Mouse (Mus musculus) intestine, embryonic 15.5 days (tissue): ENCODE data around the gene Brca2. TPM values are rescaled to one million over a fixed set of nuclear protein-coding genes. Genes with fewer than 3 reads are reported as not detected.

Experiments
- ATAC-seq: fragments of 200-750 bp; cut with Nextera tagmentation; 2 replicates; pipeline ENCODE4 v1.8.0; 2017; ENCODE audit warnings: moderate TSS enrichment, moderate library complexity
- H3K27ac ChIP-seq: fragments of 300-500 bp; sonication (generic); 2 replicates; pipeline ENCODE4 v1.5.1; 2015; ENCODE audit warnings: mild to moderate bottlenecking, inconsistent platforms
- H3K27me3 ChIP-seq: fragments of 300-500 bp; sonication (generic); replicated peaks from 2 replicates; pipeline ENCODE4 v1.6.1; 2015; ENCODE audit warnings: inconsistent platforms
- H3K36me3 ChIP-seq: fragments of 300-500 bp; sonication (generic); 2 replicates; pipeline ENCODE4 v1.6.1; 2015; ENCODE audit warnings: inconsistent platforms
- H3K4me1 ChIP-seq: fragments of 300-500 bp; sonication (generic); replicated peaks from 2 replicates; pipeline ENCODE4 v1.6.1; 2015; ENCODE audit warnings: inconsistent platforms
- H3K4me2 ChIP-seq: fragments of 300-500 bp; sonication (generic); replicated peaks from 2 replicates; pipeline ENCODE4 v1.6.1; 2015; ENCODE audit warnings: mild to moderate bottlenecking, inconsistent platforms
- H3K4me3 ChIP-seq: fragments of 300-500 bp; sonication (generic); replicated peaks from 2 replicates; pipeline ENCODE4 v1.5.1; 2015; ENCODE audit warnings: inconsistent platforms
- H3K9ac ChIP-seq: fragments of 300-500 bp; sonication (generic); 2 replicates; pipeline ENCODE4 v1.6.1; 2015; ENCODE audit warnings: inconsistent platforms
- H3K9me3 ChIP-seq: fragments of 300-500 bp; sonication (generic); 2 replicates; pipeline ENCODE4 v1.6.1; 2016; ENCODE audit warnings: inconsistent platforms
- WGBS: fragments of 180-500 bp; shearing (Covaris S2); methylation state at CpG from one replicate; pipeline ENCODE4 v1.1.7; 2015; 5-methylcytosine and 5-hydroxymethylcytosine counted together
- polyA plus RNA-seq: library from polyadenylated mRNA; unstranded; fragments of >200 nt; fragmentation: Nextera tagmentation; extraction: Ambion mirVana; gene quantifications from 2 replicates; pipeline ENCODE4 v1.2.1, GENCODE M21; 2015

Brca2 gene
- polyA plus RNA-seq, 1 experiment from 2014 or later: 20.0 TPM

DNA sequence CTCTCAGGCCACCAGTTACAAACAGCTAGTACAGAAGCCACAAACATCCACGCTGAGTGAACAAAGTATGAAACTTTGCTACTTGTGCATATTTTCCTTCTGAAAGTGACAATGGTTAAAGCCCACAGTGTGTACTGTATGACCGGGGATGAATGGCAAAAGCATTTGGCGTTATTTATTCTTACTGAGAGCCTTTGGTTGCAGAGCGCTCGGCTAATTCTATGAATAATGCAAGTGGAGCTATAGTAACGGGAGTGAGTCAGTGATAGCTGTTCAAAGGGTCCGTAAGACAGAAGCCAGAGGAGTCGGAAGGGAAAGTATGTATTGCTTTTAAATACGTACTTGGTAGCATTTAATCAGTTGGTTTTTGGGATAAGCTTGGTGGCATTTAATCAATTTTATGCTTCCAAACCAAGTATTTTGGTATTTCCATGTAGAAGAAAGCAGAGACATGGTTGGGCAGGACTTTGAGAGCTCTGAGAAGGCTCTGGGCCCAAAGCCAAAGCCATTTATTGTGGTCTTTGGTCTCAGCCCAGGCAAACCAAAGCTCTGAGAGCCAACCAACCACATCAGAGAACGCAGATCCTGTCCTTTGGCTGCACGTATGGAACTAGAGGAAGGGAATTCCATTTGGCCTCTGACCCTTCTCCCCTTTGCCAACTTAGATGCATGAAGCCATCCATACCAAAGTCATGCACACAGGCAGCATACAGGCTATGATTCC, 48.2 kb downstream of the Brca2 start:
- H3K36me3 ChIP-seq: peaks cover 4% of the 10 kb centered on the region
- H3K9ac ChIP-seq: no peak overlapping the region
- no peak for ATAC-seq
- 85% methylated on average over 11 of the region's 11 CpGs for WGBS
- no peaks in the 10 kb centered on the region for H3K27me3 ChIP-seq
- H3K4me3 ChIP-seq: no peak overlapping the region
- H3K4me2 ChIP-seq: no peak overlapping the region
- H3K9me3 ChIP-seq: no peaks in the 10 kb centered on the region
- 0 out of 2 replicates have a peak, but pooled peaks cover 6% of the 10 kb centered on the region for H3K4me1 ChIP-seq
- no peak overlapping the region for H3K27ac ChIP-seq

DNA sequence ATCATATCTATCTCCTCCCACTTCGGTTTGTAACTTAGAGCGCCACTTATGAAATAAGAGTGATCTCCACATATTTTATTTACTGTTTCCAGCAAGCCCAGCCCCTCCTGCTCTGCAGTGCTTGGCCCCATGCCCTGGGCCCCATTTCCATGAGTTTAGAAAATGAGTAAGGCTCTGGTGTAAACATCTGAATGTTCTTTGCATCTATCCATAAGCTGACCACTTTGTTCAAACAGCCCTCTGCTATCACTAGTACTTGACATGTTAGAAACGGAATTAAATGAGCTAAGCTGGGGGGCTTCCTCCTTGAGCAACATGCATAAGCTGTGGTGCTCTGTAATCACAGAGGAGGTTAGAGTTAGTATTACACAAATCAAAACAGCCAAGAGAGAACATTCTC, 52.0 kb downstream of the Brca2 start:
- WGBS: 61% methylated on average over 3 of the region's 3 CpGs
- Histone ChIP-seq H3K36me3 (no peaks in the 10 kb centered on the region), H3K27ac (peak overlapping the region; percentile 49; the same call in 1 of the 2 replicates), H3K4me2 (no peak overlapping the region), H3K9me3 (no peaks in the 10 kb centered on the region), H3K27me3 (no peaks in the 10 kb centered on the region), H3K4me1 (0 out of 2 replicates have a peak, but pooled peaks cover 6% of the 10 kb centered on the region), H3K4me3 (no peak overlapping the region), H3K9ac (no peak overlapping the region)
- peak; percentile 41 for ATAC-seq

DNA sequence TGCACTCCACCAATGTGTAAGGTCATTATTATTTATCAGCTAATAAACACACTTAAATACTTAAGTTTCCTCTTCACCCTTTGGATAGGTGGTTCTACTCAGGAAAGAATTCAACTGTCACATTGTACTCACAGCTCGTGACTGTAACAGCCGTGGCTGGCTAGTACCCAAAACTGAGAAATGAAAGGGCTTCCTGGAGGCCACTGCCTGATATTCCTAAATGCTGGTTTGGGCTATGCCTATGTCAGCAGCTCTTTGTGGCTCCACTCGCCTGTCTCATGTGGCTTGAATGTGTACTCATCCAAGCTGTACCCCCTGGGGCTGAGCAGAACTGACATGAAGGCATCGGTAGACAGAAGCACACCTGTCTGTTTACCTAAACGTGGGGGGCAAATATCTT, 52.5 kb downstream of the Brca2 start:
- Histone ChIP-seq H3K4me3 (no peak overlapping the region), H3K27ac (peak overlapping the region; percentile 49; the same call in 1 of the 2 replicates), H3K4me2 (no peak overlapping the region), H3K9ac (no peak overlapping the region), H3K9me3 (no peaks in the 10 kb centered on the region), H3K4me1 (0 out of 2 replicates have a peak, but pooled peaks cover 6% of the 10 kb centered on the region), H3K36me3 (no peaks in the 10 kb centered on the region), H3K27me3 (no peaks in the 10 kb centered on the region)
- ATAC-seq: no peak
- 58% methylated on average over 5 of the region's 5 CpGs for WGBS

DNA sequence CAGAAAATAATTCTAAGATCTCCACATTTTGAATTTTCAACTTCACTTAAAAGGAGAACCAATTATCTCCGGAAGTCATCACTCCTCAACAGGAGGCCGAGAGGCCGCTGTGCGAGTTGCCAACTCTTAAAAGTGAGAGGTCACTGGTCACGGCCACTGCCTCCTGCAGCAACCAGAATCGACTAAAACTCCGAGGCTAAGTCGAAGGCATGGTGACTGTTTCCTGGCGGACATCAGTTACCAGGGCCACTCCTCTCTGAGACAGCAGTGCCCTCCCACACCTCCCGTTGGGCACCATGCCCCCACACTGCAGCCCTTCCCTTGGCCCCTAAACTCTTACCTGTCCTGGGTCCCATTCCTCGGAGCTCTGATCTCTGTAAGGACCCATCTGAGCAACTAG, 54.4 kb downstream of the Brca2 start:
- Histone ChIP-seq H3K4me2 (no peak overlapping the region), H3K27me3 (no peaks in the 10 kb centered on the region), H3K9ac (no peak overlapping the region), H3K4me3 (no peak overlapping the region), H3K36me3 (no peaks in the 10 kb centered on the region), H3K9me3 (no peaks in the 10 kb centered on the region), H3K4me1 (0 out of 2 replicates have a peak, but pooled peaks cover 6% of the 10 kb centered on the region), H3K27ac (no peak overlapping the region)
- WGBS: 86% methylated on average over 11 of the region's 11 CpGs
- ATAC-seq: no peak

DNA sequence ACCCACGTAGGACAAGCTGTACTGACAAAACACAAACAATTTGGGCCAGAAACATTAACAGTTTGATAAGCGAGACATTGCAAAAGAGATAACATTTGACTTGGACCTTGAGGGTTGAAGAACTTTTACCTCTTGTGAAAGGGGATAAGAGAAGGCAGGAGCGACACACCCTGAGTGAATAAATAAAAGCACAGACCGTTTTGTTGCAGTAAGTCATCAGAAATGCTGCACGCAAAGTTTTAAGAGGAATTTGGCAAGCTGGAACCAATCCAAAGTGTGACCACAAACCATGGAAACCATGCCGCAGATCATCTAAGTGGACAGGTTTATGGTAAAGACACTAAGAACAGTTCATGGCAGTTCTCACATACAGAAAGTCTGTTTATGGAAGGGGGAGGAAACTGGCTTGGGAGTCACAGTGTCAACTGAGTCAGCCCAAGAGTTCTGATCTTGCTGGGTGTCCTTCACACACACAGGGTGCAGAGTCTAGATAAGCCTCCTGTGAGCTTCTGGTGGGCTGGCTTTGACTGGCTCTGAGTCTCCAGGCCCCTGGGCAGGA, 56.3 kb downstream of the Brca2 start:
- no peak overlapping the region for H3K4me3 ChIP-seq
- H3K9me3 ChIP-seq: no peaks in the 10 kb centered on the region
- H3K27me3 ChIP-seq: no peaks in the 10 kb centered on the region
- WGBS: 51% methylated on average over 6 of the region's 6 CpGs
- H3K4me2 ChIP-seq: no peak overlapping the region
- H3K9ac ChIP-seq: no peak overlapping the region
- peak; percentile 73 for ATAC-seq
- H3K27ac ChIP-seq: no peak overlapping the region
- H3K4me1 ChIP-seq: 0 out of 2 replicates have a peak, but pooled peaks cover 6% of the 10 kb centered on the region
- no peaks in the 10 kb centered on the region for H3K36me3 ChIP-seq

DNA sequence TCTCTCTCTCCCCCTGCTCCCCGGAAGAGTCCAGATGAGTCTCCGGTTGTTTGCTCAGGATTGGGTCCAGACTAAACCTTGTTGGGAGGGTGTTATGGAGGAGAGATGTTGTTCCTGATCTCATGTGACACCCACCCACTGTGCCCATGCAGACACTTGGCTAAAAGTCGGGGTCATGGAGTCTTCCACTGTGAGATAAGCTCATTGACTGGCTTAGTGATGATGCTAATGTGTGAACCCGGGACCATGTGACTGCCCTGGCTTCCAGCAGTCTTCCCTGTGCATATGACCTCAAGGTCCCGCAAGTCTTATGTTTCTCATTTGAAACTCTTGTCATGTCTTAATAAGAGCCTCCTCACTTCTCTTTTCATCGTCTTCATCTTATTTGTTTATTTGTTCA, 58.8 kb downstream of the Brca2 start:
- no peak overlapping the region for H3K9ac ChIP-seq
- no peak overlapping the region for H3K27ac ChIP-seq
- no peak for ATAC-seq
- H3K4me2 ChIP-seq: no peak overlapping the region
- no peaks in the 10 kb centered on the region for H3K9me3 ChIP-seq
- no peaks in the 10 kb centered on the region for H3K36me3 ChIP-seq
- no peaks in the 10 kb centered on the region for H3K4me1 ChIP-seq
- WGBS: 80% methylated on average over 6 of the region's 6 CpGs
- H3K4me3 ChIP-seq: no peak overlapping the region
- H3K27me3 ChIP-seq: no peaks in the 10 kb centered on the region

DNA sequence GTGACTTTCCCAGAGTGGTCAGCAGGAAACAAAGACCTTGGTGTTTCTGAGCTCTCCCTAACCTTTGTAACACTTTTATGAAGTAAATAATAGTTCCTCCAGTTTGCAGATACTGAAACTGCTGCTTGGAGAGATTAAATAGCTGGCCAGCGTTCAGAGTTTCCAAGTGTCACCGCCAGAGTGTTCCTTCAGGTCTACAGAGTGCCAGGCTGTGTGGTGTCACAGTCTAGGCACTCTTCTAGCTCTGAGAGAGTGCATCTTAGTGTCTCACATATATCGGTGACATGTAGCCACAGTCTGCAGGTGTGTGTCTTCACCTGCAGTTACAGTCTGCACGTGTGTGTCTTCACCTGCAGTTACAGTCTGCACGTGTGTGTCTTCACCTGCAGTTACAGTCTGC, 60.8 kb downstream of the Brca2 start:
- H3K4me3 ChIP-seq: no peak overlapping the region
- no peaks in the 10 kb centered on the region for H3K9me3 ChIP-seq
- no peaks in the 10 kb centered on the region for H3K36me3 ChIP-seq
- H3K27me3 ChIP-seq: no peaks in the 10 kb centered on the region
- 71% methylated on average over 5 of the region's 5 CpGs for WGBS
- H3K27ac ChIP-seq: no peak overlapping the region
- H3K9ac ChIP-seq: no peak overlapping the region
- ATAC-seq: no peak
- H3K4me2 ChIP-seq: no peak overlapping the region
- no peaks in the 10 kb centered on the region for H3K4me1 ChIP-seq

DNA sequence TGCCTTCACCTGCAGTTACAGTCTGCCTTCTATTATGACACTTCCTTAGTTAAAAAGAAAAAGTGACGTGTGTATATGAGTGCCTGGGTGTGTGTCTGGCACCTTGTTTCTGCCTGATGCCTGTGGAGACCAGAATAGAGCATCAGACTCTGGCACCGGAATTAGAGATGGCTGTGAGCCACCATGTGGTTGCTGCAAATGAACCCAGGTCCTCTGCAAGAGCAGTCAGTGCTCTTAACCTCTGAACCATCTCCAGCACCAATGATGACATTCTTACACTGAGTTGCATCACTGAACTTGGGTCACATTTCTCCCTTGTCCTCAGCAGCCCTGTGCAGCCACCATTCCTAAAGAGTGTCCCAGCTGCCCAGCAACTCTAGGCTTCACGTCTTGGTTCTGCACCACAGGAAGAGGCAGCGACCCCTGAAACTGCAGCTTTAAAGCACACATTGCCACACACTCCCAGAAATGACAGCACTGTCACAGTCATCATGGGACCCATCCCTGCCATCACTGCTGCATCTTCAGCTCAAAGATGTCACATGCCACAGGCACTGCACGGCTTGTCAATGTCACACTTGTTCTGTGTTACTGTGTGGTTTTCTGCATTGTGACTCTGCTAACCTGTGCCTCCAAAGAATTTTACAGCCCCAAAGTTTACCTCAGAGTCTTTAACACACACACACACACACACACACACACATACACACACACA, 61.3 kb downstream of the Brca2 start:
- H3K27me3 ChIP-seq: no peaks in the 10 kb centered on the region
- 0 out of 2 replicates have a peak, but pooled peaks have one; percentile 37 for ATAC-seq
- H3K9ac ChIP-seq: no peak overlapping the region
- H3K9me3 ChIP-seq: no peaks in the 10 kb centered on the region
- no peak overlapping the region for H3K4me3 ChIP-seq
- H3K4me2 ChIP-seq: no peak overlapping the region
- no peaks in the 10 kb centered on the region for H3K36me3 ChIP-seq
- H3K4me1 ChIP-seq: no peaks in the 10 kb centered on the region
- no peak overlapping the region for H3K27ac ChIP-seq
- 57% methylated on average over 5 of the region's 5 CpGs for WGBS

DNA sequence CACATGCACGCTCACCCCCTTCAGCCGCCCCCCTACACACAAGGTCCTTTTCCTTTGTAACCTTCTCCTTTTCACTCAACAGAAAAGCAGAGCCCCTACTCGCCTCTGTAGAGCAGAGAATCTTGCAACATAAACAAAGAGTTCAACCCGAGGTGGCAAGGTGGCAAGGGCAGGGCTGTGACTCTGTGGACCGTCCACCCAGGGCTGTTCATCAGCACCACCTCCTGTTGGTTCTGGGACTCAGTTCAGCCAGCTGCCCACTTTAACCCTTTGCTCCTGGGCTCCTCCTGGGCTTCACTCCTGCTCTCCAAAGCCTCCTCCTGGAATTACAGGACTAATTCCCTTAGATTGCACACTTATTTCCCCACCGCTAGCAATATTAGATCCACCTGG, 61.9 kb downstream of the Brca2 start:
- Histone ChIP-seq H3K4me3 (no peak overlapping the region), H3K9me3 (no peaks in the 10 kb centered on the region), H3K4me2 (no peak overlapping the region), H3K9ac (no peak overlapping the region), H3K36me3 (no peaks in the 10 kb centered on the region), H3K27ac (no peak overlapping the region), H3K4me1 (no peaks in the 10 kb centered on the region), H3K27me3 (no peaks in the 10 kb centered on the region)
- no peak for ATAC-seq
- WGBS: 41% methylated on average over 6 of the region's 6 CpGs

DNA sequence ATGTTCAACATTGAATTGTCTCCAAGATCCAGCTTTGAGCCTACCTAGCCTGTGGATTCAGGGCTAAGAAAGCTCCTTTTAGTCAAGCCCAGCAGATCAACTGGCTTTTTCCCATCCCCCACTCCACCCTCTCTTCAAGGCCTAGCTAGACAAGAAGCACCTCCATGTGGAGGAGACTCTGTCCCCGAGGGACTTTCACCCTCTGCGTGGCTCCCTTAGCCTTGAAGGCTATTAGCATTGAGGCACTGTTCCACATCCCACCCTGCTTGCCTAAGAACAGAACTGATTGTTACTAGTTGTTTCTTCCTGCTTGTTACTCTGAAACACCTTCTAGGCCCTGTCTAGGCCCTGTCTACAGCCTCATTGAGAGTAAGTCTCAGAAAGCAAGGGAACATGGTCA, 67.5 kb downstream of the Brca2 start:
- 77% methylated on average over 2 of the region's 2 CpGs for WGBS
- Histone ChIP-seq H3K4me3 (no peak overlapping the region), H3K4me2 (no peak overlapping the region), H3K27me3 (no peaks in the 10 kb centered on the region; the same call in 1 of the 2 replicates), H3K9ac (no peak overlapping the region), H3K36me3 (no peaks in the 10 kb centered on the region), H3K9me3 (no peaks in the 10 kb centered on the region), H3K4me1 (peaks cover 6% of the 10 kb centered on the region; the same call in 1 of the 2 replicates), H3K27ac (no peak overlapping the region)
- ATAC-seq: no peak

DNA sequence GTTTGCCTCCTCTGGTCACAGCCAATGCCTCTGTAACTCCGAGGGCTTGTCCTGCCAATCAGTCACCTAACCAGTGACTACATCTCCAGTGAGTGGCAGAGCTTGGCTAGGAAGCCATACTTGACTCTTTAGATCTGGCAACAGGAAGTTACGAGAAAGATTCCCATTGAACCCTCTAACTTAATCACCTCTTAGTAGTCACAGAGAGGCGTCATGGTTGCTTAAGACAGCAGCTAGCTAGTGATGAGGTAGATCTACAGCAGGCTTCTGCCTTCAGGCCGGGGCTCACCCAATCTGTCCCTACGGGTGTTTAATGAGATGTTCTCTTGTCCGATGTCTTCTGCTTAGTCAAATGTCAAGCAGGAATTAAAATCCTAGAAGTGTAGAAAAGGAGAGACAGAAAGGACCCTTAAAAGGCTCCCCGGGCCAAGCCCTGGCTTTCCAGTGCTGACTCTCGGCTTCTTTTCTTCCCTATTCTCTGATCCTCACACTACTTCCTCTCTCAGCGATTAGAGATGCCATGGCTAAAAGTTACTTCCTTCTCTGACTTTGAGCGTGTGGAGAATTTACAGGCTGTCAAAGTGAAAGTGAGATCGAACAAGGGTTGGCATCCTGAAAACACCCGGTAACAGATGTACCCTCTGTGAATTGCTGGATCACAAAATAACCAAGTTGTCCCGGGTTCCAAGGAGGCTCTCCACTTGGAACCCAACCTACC, 69.9 kb downstream of the Brca2 start:
- Histone ChIP-seq H3K4me3 (no peak overlapping the region), H3K4me2 (peak overlapping the region; percentile 99), H3K27me3 (no peaks in the 10 kb centered on the region; the same call in 1 of the 2 replicates), H3K27ac (no peak overlapping the region), H3K4me1 (peaks cover 6% of the 10 kb centered on the region; the same call in 1 of the 2 replicates), H3K9ac (no peak overlapping the region), H3K9me3 (no peaks in the 10 kb centered on the region), H3K36me3 (no peaks in the 10 kb centered on the region)
- 76% methylated on average over 13 of the region's 13 CpGs for WGBS
- ATAC-seq: no peak
